Mouse (Mus musculus): ENCODE results near the gene Traf5.

DNA sequence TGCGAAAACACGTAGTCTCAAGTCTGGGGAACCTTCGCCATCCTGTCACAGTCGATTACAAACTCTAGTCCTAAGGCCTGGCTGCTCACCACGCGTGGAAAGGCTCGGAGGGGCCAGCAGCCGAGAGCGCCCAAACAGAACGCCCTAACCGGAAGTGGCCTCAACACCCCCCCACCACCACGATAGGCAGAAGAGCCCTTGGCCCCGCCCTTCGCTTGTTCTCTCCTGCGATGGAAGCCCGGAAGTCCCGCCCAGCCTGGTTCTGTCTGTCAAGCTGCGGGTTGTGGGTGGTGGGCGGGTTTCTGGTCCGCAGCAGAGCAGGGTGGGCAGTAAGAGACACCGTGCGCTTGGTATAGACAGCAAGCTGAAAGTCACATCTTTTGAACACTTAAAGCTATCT, 102.4 kb downstream of the Traf5 start:
- TF ChIP-seq CTCF (conservative IDR thresholded peaks at IDR 0.05; ENCODE audit: low read length) (no peak), POU5F1 (IDR thresholded peaks at IDR 0.05; ENCODE audit: borderline replicate concordance, low read length) (no peak)
